Mouse (Mus musculus) heart, postnatal 25 days (tissue): ENCODE results near the gene Fras1. TPM values are rescaled to one million over a fixed set of nuclear protein-coding genes. Genes with fewer than 3 reads are reported as not detected.

Experiments
- DNase-seq: peaks from one replicate; pipeline ENCODE4 v3.0.0; 2022; ENCODE audit warnings: low spot score
- intact Hi-C: fragments of 180-260 bp; cut with DNase I; formaldehyde crosslinking; loops from one replicate; pipeline ENCODE4 v1.15.1; 2025
- total RNA-seq, 2 experiments: library from RNA; stranded (reverse); gene quantifications; 2 replicates each; pipeline ENCODE4 v1.2.3; 2021

Gene Fras1
- total RNA-seq, 2 experiments from 2014 or later, result 2.5 to 4.0 TPM

- intact Hi-C loops, result no loop called here
- DNase-seq, result no peak
Observed at GRCm38 (mm10) chr5:96395786-96396650, 22.3 kb downstream of the Fras1 start.

GRCm38 (mm10) chr5:96402555-96402954 lies 28.8 kb downstream of the Fras1 start:
- no peak for DNase-seq
- intact Hi-C loops, result no loop called here

GRCm38 (mm10) chr5:96405139-96405842 lies 31.5 kb downstream of the Fras1 start:
- intact Hi-C loops, result no loop called here
- DNase-seq, result no peak

DNA sequence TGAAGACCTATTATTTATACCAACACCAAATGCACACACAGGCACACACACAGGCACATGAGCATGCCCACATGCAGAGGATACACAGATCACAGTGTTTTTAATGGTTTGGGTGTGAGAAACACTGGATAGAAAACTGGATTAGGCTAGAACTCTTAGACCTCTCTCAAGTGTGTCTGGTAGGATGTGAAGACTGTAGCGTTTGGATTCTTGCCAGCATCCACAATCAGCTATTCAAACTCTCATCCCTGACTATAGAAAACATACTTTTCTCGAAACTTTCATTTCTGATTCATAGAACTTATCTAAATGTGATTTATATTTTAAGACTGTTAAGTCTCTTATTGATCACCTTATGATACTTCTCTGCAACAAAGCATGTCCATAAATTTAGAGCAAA lies 34.5 kb downstream of the Fras1 start:
- intact Hi-C loops, result no loop called here
- no peak for DNase-seq

GRCm38 (mm10) chr5:96412754-96413394 lies 39.1 kb downstream of the Fras1 start:
- no peak for DNase-seq
- intact Hi-C loops, result no loop called here

- intact Hi-C loops, result no loop called here
- no peak for DNase-seq
Observed at GRCm38 (mm10) chr5:96417121-96417520, 43.4 kb downstream of the Fras1 start.

- DNase-seq, result no peak
- intact Hi-C loops, result no loop called here
Observed at GRCm38 (mm10) chr5:96421550-96421949, 47.8 kb downstream of the Fras1 start.

DNA sequence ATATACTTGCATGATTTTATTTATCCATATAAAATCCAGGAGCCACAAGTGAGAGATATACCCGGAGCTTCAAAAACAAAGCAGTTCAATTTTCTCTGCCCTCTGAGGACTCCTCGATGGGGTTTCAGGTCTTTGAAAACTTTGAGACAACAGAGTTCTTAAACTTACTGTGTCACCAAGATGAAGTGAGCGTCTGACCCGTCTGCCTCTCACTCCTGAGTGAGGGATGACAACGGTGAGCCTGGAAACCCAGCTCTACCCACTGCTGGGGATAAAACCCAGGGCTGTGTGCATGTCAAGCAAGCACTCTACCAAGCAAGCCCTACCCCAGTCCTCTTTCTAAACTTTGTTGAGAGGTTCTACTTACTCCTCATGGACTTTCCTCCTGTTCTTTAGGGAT lies 49.0 kb downstream of the Fras1 start:
- intact Hi-C loops, result no loop called here
- no peak for DNase-seq

GRCm38 (mm10) chr5:96425391-96425790 lies 51.6 kb downstream of the Fras1 start:
- DNase-seq, result no peak
- intact Hi-C loops, result no loop called here

GRCm38 (mm10) chr5:96429532-96430141 lies 55.9 kb downstream of the Fras1 start:
- no peak for DNase-seq
- intact Hi-C loops, result no loop called here

DNA sequence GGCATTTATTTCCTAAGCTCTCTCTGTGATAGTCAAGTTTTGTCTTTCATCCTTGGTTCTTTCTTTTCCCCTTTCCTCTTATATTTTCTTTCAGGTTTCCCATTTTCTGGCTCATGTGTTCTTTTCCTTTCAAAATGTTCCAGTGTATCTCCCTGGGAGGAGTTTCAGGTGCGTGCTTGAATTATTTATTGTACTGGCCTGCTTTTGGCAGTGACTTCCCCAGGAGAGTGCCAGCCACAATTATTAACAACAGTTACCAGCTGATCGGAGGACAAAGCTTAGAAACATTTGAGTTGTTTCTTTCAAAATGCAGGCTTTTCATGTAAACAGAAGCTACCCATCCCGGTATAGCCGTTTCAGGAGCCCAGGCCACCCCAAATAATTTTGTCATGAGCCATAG lies 64.1 kb downstream of the Fras1 start:
- intact Hi-C loops, result no loop called here
- no peak for DNase-seq

DNA sequence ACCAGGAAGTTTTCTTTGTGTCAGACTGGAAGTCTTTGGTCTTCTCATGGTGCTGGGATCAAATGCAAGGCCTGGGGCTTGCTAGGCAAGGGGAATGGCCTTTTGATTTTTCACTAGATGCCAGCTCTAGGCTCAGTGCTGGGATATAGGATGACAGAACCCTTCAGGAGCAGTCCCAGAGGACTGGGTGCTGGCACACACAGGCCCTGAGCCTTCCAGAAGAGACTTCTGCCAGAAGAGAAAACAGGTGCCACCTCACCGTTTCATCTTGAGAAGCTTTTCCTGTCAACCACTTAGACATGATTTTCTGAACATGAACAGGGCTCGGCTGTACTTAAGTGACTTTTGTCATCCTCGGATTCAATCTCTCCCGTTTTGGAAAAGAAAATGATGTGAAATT lies 66.1 kb downstream of the Fras1 start:
- intact Hi-C loops, result no loop called here
- no peak for DNase-seq

- intact Hi-C loops, result no loop called here
- no peak for DNase-seq
Observed at GRCm38 (mm10) chr5:96447460-96447859, 73.7 kb downstream of the Fras1 start.

DNA sequence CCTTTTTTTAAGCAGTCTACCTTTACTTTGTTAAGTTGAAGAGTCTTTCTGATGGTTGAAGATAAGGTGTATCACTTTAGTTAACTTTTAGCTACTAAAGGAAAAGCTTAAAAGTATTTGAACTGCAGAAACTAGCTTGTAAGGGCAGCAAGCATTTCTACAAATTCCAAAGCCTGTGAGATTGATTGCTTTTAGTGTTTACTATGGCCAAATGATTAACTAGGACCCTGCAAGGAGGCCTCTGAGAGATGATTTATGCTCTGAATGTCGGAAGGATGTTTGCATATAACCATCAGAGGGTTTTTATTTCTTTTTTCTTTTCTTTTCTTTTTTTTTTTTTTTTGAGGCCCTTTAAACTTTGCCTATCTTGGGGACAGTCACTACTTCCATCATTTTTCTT lies 78.3 kb downstream of the Fras1 start:
- no peak for DNase-seq
- intact Hi-C loops, result no loop called here

DNA sequence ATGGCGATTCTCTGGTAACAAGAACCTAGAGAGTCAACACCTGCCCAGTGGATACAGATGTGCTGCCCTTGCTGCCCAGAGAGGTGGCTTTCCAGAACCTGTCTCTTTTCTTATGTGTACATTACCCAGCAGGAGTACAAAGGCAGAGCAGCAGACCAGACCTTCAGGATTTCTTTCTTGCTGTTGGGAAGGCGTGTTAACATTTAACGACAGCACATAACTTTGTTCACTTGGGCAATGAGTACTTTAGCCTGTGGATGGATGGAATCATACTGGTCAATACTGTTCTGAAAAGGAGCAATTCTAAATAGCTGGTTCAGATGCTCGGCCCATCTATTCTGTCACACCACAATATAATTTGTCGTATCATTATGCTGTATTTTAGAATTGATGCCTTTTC lies 79.6 kb downstream of the Fras1 start:
- intact Hi-C loops, result no loop called here

GRCm38 (mm10) chr5:96454422-96454821 lies 80.7 kb downstream of the Fras1 start:
- intact Hi-C loops, result no loop called here
- DNase-seq, result no peak

More for the DNA sequence above, 79.6 kb downstream of the Fras1 start:
- DNase-seq, result no peak

DNA sequence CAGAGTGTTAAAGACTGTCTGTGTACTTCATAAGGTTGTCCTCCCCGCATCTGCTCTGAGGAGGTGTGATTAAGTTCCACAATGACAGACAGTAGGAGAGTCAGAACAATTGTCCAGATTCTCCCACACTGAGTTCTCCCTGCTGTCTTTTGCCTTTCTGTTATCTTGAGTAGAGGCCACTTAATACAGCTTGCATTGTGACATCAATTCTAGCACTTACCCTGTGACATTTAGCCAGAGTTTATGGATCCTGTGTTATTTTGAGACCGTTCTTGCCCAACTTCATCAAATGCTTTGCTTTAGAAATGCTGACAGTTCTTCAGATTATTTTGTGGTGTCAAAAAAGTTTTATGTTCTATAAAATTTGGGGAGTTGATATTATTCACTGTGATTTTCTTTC lies 81.5 kb downstream of the Fras1 start:
- intact Hi-C loops, result no loop called here
- DNase-seq, result no peak

GRCm38 (mm10) chr5:96457436-96457958 lies 83.7 kb downstream of the Fras1 start:
- DNase-seq, result no peak
- intact Hi-C loops, result no loop called here

DNA sequence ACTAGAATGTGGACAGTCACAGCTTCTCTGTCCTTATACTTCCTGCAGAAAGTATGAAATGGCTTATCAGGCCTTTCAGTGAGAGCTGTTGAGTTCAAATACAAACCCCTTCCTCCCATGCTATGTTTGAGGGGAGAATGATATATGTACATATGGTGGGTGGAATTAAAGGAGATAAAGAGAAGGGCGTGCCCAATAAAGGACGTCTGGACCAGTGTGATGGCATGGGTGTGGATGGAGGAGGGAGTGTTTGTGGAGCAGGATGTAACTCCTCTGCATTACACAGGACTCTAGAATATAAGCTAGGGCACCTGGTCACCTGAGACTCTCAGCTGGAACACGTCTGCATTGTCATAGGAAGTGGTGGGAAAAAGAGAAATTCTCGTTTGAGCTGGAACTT lies 85.8 kb downstream of the Fras1 start:
- intact Hi-C loops, result no loop called here
- no peak for DNase-seq

GRCm38 (mm10) chr5:96462197-96462596 lies 88.4 kb downstream of the Fras1 start:
- intact Hi-C loops, result no loop called here

More at GRCm38 (mm10) chr5:96462197-96462596, 88.4 kb downstream of the Fras1 start:
- DNase-seq, result no peak
